Mouse (Mus musculus): ENCODE measurements around the gene Adam22. TPM values are rescaled to one million over a fixed set of nuclear protein-coding genes. Genes with fewer than 3 reads are reported as not detected.
"Not testable (repeated sequence)": the region's sequence is repeated elsewhere in the genome, so short reads cannot be mapped to it uniquely, and the experiment has no call there.

Adam22 gene
- polyA plus RNA-seq, 1 experiment from 2014 or later = 5.6 TPM

GRCm38 (mm10) chr5:8284123-8284522 is 83.8 kb downstream of the Adam22 start:
- no peak overlapping the region for H3K4me3 ChIP-seq (ENCODE audit: inconsistent target)
- 85% methylated on average over 5 of the region's 5 CpGs for WGBS (ENCODE audit: missing documents)
- no peak overlapping the region for H3K27ac ChIP-seq
- no peaks in the 10 kb centered on the region for H3K36me3 ChIP-seq (ENCODE audit: inconsistent target)
- H3K79me2 ChIP-seq (ENCODE audit: inconsistent target) = no peaks in the 10 kb centered on the region

DNA sequence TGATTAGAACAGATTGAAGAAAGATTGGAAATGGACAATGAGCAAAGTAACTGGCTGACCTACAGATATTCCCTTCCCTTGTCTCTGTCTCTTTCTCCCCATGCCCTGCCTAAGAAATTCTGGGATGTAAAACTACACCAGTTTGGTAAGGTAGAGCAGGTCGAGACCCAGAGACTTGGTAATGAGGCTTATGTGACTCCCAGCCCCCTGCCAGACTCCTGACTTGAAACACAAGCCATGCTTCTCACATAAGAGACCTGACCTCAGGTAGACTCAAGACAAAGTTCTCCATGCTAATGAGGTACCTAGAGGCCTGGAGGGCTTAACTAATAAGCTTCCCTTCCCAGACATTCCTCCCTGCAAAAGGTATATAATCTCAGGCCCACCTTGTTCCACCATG is 91.8 kb downstream of the Adam22 start:
- 100% methylated on average over 1 of the region's 1 CpGs for WGBS (ENCODE audit: missing documents)
- Histone ChIP-seq H3K36me3 (ENCODE audit: inconsistent target) (no peaks in the 10 kb centered on the region), H3K27ac (no peak overlapping the region), H3K79me2 (ENCODE audit: inconsistent target) (no peaks in the 10 kb centered on the region), H3K4me3 (ENCODE audit: inconsistent target) (no peak overlapping the region)

DNA sequence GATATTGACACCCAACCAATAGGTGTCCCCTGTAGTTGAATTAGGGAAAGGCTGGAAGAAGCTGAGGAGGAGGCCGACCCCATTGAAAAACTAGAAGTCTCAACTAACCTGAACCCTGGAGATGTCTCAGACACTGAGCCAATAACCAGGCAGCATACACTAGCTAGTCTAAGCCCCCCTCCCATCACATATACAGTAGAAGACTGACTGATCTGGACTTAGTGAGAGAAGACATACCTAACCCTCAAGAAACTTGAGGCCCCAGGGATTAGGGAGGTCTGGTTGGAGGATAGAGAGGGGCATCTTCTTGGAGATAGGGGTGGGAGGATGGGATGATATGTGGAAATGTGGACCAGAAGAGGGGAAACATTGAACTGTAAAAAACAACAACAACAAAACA is 110.6 kb downstream of the Adam22 start:
- no peak overlapping the region for H3K27ac ChIP-seq
- H3K4me3 ChIP-seq (ENCODE audit: inconsistent target) = no peak overlapping the region
- WGBS (ENCODE audit: missing documents) = 83% methylated on average over 1 of the region's 1 CpGs
- no peaks in the 10 kb centered on the region for H3K36me3 ChIP-seq (ENCODE audit: inconsistent target)
- no peaks in the 10 kb centered on the region for H3K79me2 ChIP-seq (ENCODE audit: inconsistent target)

DNA sequence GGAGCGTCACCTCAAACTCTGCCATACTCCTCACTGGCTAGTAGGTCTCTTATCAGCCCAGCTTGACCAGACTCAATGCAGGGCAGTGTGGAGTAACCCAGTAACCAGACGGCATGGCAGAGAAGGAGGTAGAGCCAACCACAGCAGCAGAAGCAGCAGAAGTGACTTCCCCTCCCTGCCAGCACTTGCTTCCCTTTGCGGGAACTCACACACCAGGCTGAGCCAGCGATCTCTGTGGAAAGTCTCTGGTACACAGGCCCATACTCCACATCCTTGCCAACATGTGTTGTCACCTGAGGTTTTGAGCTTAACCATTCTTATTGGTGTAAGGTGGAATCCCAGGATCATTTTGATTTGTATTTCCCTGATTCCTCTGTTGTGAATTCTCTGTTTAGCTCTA is 111.5 kb downstream of the Adam22 start:
- Histone ChIP-seq H3K36me3 (ENCODE audit: inconsistent target) (no peaks in the 10 kb centered on the region), H3K4me3 (ENCODE audit: inconsistent target) (no peak overlapping the region), H3K79me2 (ENCODE audit: inconsistent target) (no peaks in the 10 kb centered on the region), H3K27ac (no peak overlapping the region)
- 22% methylated on average over 4 of the region's 4 CpGs for WGBS (ENCODE audit: missing documents)

DNA sequence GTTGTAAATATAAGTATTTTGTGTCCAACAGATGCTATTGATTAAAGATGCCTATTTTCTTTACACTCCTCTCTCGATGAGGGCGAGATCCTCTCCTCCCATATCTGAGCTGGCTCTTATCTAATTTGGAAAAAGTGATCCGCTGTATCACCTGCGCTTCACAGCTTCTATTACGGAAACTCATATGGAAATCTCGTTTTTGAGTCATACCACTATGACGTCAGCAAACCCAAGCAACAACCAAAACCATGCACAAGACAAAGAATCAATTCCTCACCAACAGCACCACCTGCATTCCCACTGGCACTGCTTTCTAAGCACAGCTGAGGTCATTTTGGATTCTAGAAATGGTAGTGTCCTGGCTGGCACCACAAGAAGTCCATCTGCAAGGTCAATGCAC is 123.3 kb downstream of the Adam22 start:
- no peak overlapping the region for H3K4me3 ChIP-seq (ENCODE audit: inconsistent target)
- no peaks in the 10 kb centered on the region for H3K36me3 ChIP-seq (ENCODE audit: inconsistent target)
- no peak overlapping the region for H3K27ac ChIP-seq
- 93% methylated on average over 7 of the region's 7 CpGs for WGBS (ENCODE audit: missing documents)
- no peaks in the 10 kb centered on the region for H3K79me2 ChIP-seq (ENCODE audit: inconsistent target)

GRCm38 (mm10) chr5:8243064-8243615 is 124.8 kb downstream of the Adam22 start:
- Histone ChIP-seq H3K79me2 (ENCODE audit: inconsistent target) (no peaks in the 10 kb centered on the region), H3K4me3 (ENCODE audit: inconsistent target) (no peak overlapping the region), H3K27ac (no peak overlapping the region), H3K36me3 (ENCODE audit: inconsistent target) (no peaks in the 10 kb centered on the region)
- WGBS (ENCODE audit: missing documents) = 80% methylated on average over 4 of the region's 4 CpGs

GRCm38 (mm10) chr5:8242660-8243059 is 125.3 kb downstream of the Adam22 start:
- WGBS (ENCODE audit: missing documents) = 86% methylated on average over 1 of the region's 1 CpGs
- Histone ChIP-seq H3K27ac (no peak overlapping the region), H3K36me3 (ENCODE audit: inconsistent target) (no peaks in the 10 kb centered on the region), H3K4me3 (ENCODE audit: inconsistent target) (no peak overlapping the region), H3K79me2 (ENCODE audit: inconsistent target) (no peaks in the 10 kb centered on the region)

GRCm38 (mm10) chr5:8227073-8227472 is 140.9 kb downstream of the Adam22 start:
- 100% methylated on average over 1 of the region's 1 CpGs for WGBS (ENCODE audit: missing documents)
- Histone ChIP-seq H3K79me2 (ENCODE audit: inconsistent target) (no peaks in the 10 kb centered on the region), H3K4me3 (ENCODE audit: inconsistent target) (no peak overlapping the region), H3K27ac (no peak overlapping the region), H3K36me3 (ENCODE audit: inconsistent target) (no peaks in the 10 kb centered on the region)

DNA sequence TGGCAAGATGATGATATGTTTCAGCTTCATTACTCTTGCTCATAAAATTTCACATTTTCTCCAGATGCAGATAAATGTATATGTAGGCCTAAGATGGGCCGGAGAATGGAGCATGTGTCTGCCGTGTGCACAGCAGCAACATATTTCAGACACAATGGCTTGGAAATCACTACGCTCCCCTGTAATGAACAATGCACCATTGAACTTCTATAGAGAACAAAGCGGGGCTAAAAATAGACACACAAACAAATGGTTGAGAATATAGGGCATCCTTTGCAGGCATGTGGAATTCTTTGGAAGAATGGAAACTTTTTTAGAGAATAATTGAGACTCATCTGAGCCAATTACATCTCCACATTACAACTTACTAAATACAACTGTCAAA is 143.6 kb downstream of the Adam22 start:
- 97% methylated on average over 4 of the region's 4 CpGs for WGBS (ENCODE audit: missing documents)
- Histone ChIP-seq H3K36me3 (ENCODE audit: inconsistent target) (no peaks in the 10 kb centered on the region), H3K4me3 (ENCODE audit: inconsistent target) (no peak overlapping the region), H3K27ac (no peak overlapping the region), H3K79me2 (ENCODE audit: inconsistent target) (no peaks in the 10 kb centered on the region)

- H3K27ac ChIP-seq = no peak overlapping the region
- 60% methylated on average over 8 of the region's 8 CpGs for WGBS (ENCODE audit: missing documents)
- no peak overlapping the region for H3K4me3 ChIP-seq (ENCODE audit: inconsistent target)
- H3K79me2 ChIP-seq (ENCODE audit: inconsistent target) = no peaks in the 10 kb centered on the region
- no peaks in the 10 kb centered on the region for H3K36me3 ChIP-seq (ENCODE audit: inconsistent target)
Observed at GRCm38 (mm10) chr5:8223597-8224320, 144.2 kb downstream of the Adam22 start.

GRCm38 (mm10) chr5:8221630-8222029 is 146.3 kb downstream of the Adam22 start:
- no peaks in the 10 kb centered on the region for H3K36me3 ChIP-seq (ENCODE audit: inconsistent target)
- WGBS (ENCODE audit: missing documents) = 5% methylated on average over 5 of the region's 5 CpGs
- H3K79me2 ChIP-seq (ENCODE audit: inconsistent target) = no peaks in the 10 kb centered on the region
- no peak overlapping the region for H3K27ac ChIP-seq
- no peak overlapping the region for H3K4me3 ChIP-seq (ENCODE audit: inconsistent target)

- Histone ChIP-seq H3K4me3 (ENCODE audit: inconsistent target) (no peak overlapping the region), H3K36me3 (ENCODE audit: inconsistent target) (no peaks in the 10 kb centered on the region), H3K27ac (no peak overlapping the region), H3K79me2 (ENCODE audit: inconsistent target) (no peaks in the 10 kb centered on the region)
- WGBS (ENCODE audit: missing documents) = 88% methylated on average over 1 of the region's 1 CpGs
Observed at GRCm38 (mm10) chr5:8215841-8216240, 152.1 kb downstream of the Adam22 start.

DNA sequence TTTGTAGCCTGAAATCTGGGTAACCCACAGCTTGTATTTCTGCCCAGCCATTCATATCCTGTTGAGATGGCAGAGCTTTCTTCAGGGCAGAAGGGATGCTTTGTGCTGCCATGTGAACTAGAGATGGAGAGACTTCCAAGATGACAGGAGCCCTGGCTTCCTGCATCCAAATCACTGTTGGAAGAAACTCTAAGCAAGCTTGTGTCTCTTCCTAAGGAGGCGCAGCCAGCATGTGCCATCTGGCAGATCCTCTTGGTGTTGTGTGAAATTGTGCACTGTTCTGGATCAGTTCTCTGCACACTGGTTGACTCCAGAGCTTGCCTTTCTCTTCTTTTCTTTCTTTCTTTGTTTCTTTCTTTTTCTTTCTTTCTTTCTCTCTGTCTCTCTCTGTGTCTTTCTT is 183.0 kb downstream of the Adam22 start:
- H3K4me3 ChIP-seq (ENCODE audit: inconsistent target); H3K36me3 ChIP-seq (ENCODE audit: inconsistent target); H3K79me2 ChIP-seq (ENCODE audit: inconsistent target); H3K27ac ChIP-seq: not testable (repeated sequence)
- WGBS (ENCODE audit: missing documents) = 92% methylated on average over 1 of the region's 1 CpGs

DNA sequence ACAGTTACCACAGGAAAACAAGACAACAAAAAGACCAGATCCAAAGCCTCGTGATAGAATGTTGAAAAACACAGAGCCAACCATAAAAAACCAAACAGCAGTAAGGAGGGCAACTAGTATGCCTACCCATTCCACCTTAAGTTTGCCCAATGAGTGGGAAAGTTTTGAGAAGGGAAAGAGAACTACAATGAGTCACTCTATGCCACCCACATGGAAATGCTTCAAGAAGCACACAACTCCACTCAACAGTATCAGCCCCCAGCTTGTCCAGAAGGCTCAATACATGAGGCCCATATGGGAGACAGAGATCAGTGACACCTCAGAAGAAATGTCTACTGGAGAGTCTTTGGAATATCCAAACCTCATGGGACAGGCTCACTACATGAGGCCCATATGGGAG is 187.3 kb downstream of the Adam22 start:
- WGBS (ENCODE audit: missing documents) = 100% methylated on average over 1 of the region's 1 CpGs
- H3K4me3 ChIP-seq (ENCODE audit: inconsistent target) = no peak overlapping the region
- no peaks in the 10 kb centered on the region for H3K36me3 ChIP-seq (ENCODE audit: inconsistent target)
- no peak overlapping the region for H3K27ac ChIP-seq
- H3K79me2 ChIP-seq (ENCODE audit: inconsistent target) = no peaks in the 10 kb centered on the region

DNA sequence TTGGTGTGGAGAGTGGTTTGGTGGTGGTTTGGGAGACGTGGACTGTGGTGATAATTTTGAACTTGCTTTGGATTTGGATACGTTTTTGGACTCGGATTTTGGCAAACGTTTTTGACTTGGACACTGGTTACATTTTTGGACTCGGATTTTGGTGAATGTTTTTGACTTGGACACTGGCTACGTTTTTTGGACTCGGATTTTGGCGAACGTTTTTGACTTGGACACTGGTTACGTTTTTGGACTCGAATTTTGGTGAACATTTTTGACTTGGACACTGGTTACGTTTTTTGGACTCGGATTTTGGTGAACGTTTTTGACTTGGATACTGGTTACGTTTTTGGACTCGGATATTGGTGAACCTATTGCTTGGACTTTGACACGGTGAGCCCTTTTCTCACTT is 189.8 kb downstream of the Adam22 start:
- H3K36me3 ChIP-seq (ENCODE audit: inconsistent target) = no peaks in the 10 kb centered on the region
- H3K4me3 ChIP-seq (ENCODE audit: inconsistent target) = no peak overlapping the region
- WGBS (ENCODE audit: missing documents) = 95% methylated on average over 16 of the region's 17 CpGs
- H3K79me2 ChIP-seq (ENCODE audit: inconsistent target) = no peaks in the 10 kb centered on the region
- H3K27ac ChIP-seq = no peak overlapping the region

DNA sequence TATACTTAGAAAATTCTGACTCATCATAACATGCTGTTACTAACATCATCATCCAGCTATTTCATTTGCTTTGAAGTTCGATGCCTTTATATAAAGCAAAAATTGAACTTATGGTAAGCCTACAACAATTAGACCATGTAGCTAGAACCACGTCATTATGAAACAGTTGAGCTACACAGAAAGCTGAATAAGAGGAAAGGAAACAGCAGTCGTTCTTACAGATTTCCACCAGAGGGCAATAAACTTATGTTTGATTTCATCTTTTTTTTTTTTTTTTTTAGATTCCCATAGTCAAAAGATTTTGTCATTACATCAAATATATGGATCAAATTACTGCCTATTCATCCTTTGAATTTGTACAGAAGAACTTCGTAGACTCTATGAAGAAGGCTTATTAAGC is 203.2 kb downstream of the Adam22 start:
- H3K4me3 ChIP-seq (ENCODE audit: inconsistent target) = no peak overlapping the region
- H3K79me2 ChIP-seq (ENCODE audit: inconsistent target) = no peaks in the 10 kb centered on the region
- no peaks in the 10 kb centered on the region for H3K36me3 ChIP-seq (ENCODE audit: inconsistent target)
- no peak overlapping the region for H3K27ac ChIP-seq
- 60% methylated on average over 3 of the region's 4 CpGs for WGBS (ENCODE audit: missing documents)
